16 mouse cellular contexts compared by ENCODE assay signal in the genomic region with DNA sequence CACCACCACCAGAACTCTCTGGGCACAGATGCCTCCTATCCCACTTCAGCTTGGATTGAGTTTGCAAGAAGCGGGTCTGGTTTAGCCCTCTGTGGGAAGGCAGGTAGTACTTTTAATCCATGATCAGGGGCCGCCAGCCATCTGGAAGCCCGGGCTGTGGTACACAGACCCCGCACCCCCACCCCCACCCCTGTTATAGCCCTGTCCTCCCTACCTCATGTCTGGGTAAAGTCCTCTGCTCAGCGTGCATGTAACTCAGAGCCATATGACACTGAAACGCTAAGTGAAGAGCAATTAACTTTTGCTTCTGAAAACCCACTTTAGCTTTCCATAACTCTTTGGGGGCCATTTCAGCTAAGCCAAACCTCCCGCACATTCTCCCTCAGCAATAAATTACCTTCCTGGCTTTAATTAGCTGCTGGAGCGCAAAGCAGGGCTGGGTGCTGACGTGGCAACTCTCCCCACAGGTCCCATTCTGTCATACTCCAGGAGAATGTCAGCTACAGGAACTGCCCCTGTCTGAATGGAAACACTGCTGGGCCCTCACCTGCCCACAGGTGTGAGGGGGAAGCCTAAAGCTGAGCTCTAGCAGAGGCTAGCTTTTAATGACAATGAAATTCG.
A peak's percentile ranks its signal among the peaks of the same experiment; 100 is the strongest.
DNase-seq lines count a peak whose midpoint lies in the region; ATAC-seq and TF ChIP-seq lines count a peak whose summit lies in the region.
"Had no signal": no experiment of that assay in that cellular context is flagged by ENCODE, and none has a peak within 500 bp of the region (broad histone marks: within the 10 kb centered on the region; RNA-seq: fewer than 3 reads in every experiment).

No protein-coding gene starts in this region.

- TF ChIP-seq EP300 in lung, postnatal 0 days (IDR thresholded peaks at IDR 0.05): no peak

- no peak overlapping the region for H3K27ac ChIP-seq in kidney, embryonic 15.5 days
- H3K27ac ChIP-seq in kidney, adult 2 months (ENCODE audit: insufficient read depth, low read depth, low read length): no peak overlapping the region
- no peak overlapping the region for H3K27ac ChIP-seq in limb, embryonic 14.5 days (replicated peaks; ENCODE audit: low read depth, low read length)
- no peak overlapping the region for H3K27ac ChIP-seq in lung, postnatal 0 days (ENCODE audit: low read length)
- H3K27ac ChIP-seq: forebrain, embryonic 13.5 days; liver, embryonic 13.5 days; lung, embryonic 15.5 days had no signal

- H3K9me3 ChIP-seq in kidney, embryonic 15.5 days (replicated peaks): no peaks in the 10 kb centered on the region
- H3K9me3 ChIP-seq in limb, embryonic 14.5 days (ENCODE audit: control insufficient read depth, low read length): no peaks in the 10 kb centered on the region
- no peaks in the 10 kb centered on the region for H3K9me3 ChIP-seq in lung, postnatal 0 days (ENCODE audit: low read length)
- H3K9me3 ChIP-seq: forebrain, embryonic 13.5 days; liver, embryonic 13.5 days; lung, embryonic 15.5 days had no signal

- DNase-seq in kidney, adult 2 months: no peak
- peak; percentile 19 for DNase-seq in brain, adult 2 months (ENCODE audit: low read depth, low spot score)
- peak; percentile 72 for DNase-seq in forelimb bud, embryonic 11.5 days (ENCODE audit: low read depth, low spot score)
- peak; percentile 32 for DNase-seq in limb, embryonic 14.5 days (ENCODE audit: low spot score)
- no peak for DNase-seq in c-Kit-positive CD71-positive TER-119-positive erythroid progenitor cells, embryonic 14.5 days (ENCODE audit: low spot score)
- no peak for DNase-seq in lung, postnatal 0 days (ENCODE audit: low spot score)
- DNase-seq: adrenal gland, postnatal 25 days; cerebellum, adult 9-10 months; gastrocnemius, postnatal 36 days; layer of hippocampus, postnatal 36 days; liver, embryonic 13.5 days; spleen, adult 18-20 months; thymus, adult 18-20 months had no signal

- H3K9ac ChIP-seq in kidney, embryonic 15.5 days: no peak overlapping the region
- no peak overlapping the region for H3K9ac ChIP-seq in limb, embryonic 14.5 days (ENCODE audit: low read depth, low read length, severe bottlenecking)
- H3K9ac ChIP-seq in lung, postnatal 0 days (replicated peaks; ENCODE audit: low read depth): no peak overlapping the region
- H3K9ac ChIP-seq: forebrain, embryonic 13.5 days; liver, embryonic 13.5 days; lung, embryonic 15.5 days had no signal

- no peak for TF ChIP-seq POLR2A in kidney, adult 2 months (IDR thresholded peaks at IDR 0.05; ENCODE audit: low read depth, low read length)
- TF ChIP-seq POLR2A in limb, embryonic 14.5 days (IDR thresholded peaks at IDR 0.05; ENCODE audit: borderline replicate concordance, extremely low read depth, insufficient read depth, insufficient read length): no peak

- 16% methylated on average over 10 of the region's 10 CpGs for WGBS in kidney, embryonic 15.5 days
- WGBS in kidney, adult 2 months: 21% methylated on average over 10 of the region's 10 CpGs
- WGBS in limb, embryonic 14.5 days: 12% methylated on average over 10 of the region's 10 CpGs
- WGBS in lung, postnatal 0 days: 75% methylated on average over 10 of the region's 10 CpGs

- ATAC-seq in kidney, embryonic 15.5 days (replicated peaks; ENCODE audit: low FRiP score): peak; percentile 61; the same call in 1 of the 2 replicates
- peak; percentile 65 for ATAC-seq in limb, embryonic 14.5 days (ENCODE audit: low FRiP score, low read depth)
- no peak for ATAC-seq in lung, postnatal 0 days
- ATAC-seq: forebrain, embryonic 13.5 days had no signal

- peaks cover 68% of the 10 kb centered on the region for H3K27me3 ChIP-seq in kidney, embryonic 15.5 days
- H3K27me3 ChIP-seq in kidney, adult 2 months (replicated peaks; ENCODE audit: control insufficient read depth, insufficient read depth, low read length): no peaks in the 10 kb centered on the region
- peaks cover 13% of the 10 kb centered on the region for H3K27me3 ChIP-seq in limb, embryonic 14.5 days (ENCODE audit: control insufficient read depth, insufficient read depth, low read length)
- H3K27me3 ChIP-seq in lung, postnatal 0 days (replicated peaks; ENCODE audit: insufficient read depth, low read length): 0 out of 2 replicates have a peak, but pooled peaks cover 4% of the 10 kb centered on the region
- H3K27me3 ChIP-seq: forebrain, embryonic 13.5 days had no signal

- H3K4me1 ChIP-seq in kidney, embryonic 15.5 days: peaks cover 21% of the 10 kb centered on the region
- no peaks in the 10 kb centered on the region for H3K4me1 ChIP-seq in kidney, adult 2 months (ENCODE audit: control insufficient read depth, insufficient read depth, low read length)
- peaks cover 9% of the 10 kb centered on the region for H3K4me1 ChIP-seq in limb, embryonic 14.5 days (ENCODE audit: control insufficient read depth, insufficient read depth, low read length)
- H3K4me1 ChIP-seq in lung, postnatal 0 days (ENCODE audit: insufficient read depth, low read depth, low read length): no peaks in the 10 kb centered on the region
- H3K4me1 ChIP-seq: liver, embryonic 13.5 days; lung, embryonic 15.5 days had no signal

- H3K4me3 ChIP-seq in kidney, embryonic 15.5 days (replicated peaks): no peak overlapping the region
- no peak overlapping the region for H3K4me3 ChIP-seq in kidney, adult 2 months (ENCODE audit: insufficient read depth, low read depth, low read length)
- no peak overlapping the region for H3K4me3 ChIP-seq in limb, embryonic 14.5 days (replicated peaks; ENCODE audit: low read length)
- no peak overlapping the region for H3K4me3 ChIP-seq in lung, postnatal 0 days (ENCODE audit: low read depth, low read length)
- H3K4me3 ChIP-seq: forebrain, embryonic 13.5 days; liver, embryonic 13.5 days; lung, embryonic 15.5 days had no signal

- H3K4me2 ChIP-seq in kidney, embryonic 15.5 days: peak overlapping the region; percentile 26
- H3K4me2 ChIP-seq in limb, embryonic 14.5 days (replicated peaks; ENCODE audit: low read depth, low read length, severe bottlenecking): peak overlapping the region; percentile 14
- H3K4me2 ChIP-seq in lung, postnatal 0 days (replicated peaks; ENCODE audit: low read depth, low read length): no peak overlapping the region
- H3K4me2 ChIP-seq: forebrain, embryonic 13.5 days; liver, embryonic 13.5 days; lung, embryonic 15.5 days had no signal

- TF ChIP-seq CTCF in kidney, adult 2 months (conservative IDR thresholded peaks at IDR 0.05; ENCODE audit: insufficient read depth, insufficient read length, low read depth, low read length): no peak
- no peak for TF ChIP-seq CTCF in lung, postnatal 0 days (IDR thresholded peaks at IDR 0.05)

- no peaks in the 10 kb centered on the region for H3K36me3 ChIP-seq in kidney, embryonic 15.5 days
- no peaks in the 10 kb centered on the region for H3K36me3 ChIP-seq in kidney, adult 2 months (ENCODE audit: control insufficient read depth, insufficient read depth, low read length)
- H3K36me3 ChIP-seq in limb, embryonic 14.5 days (ENCODE audit: control insufficient read depth, insufficient read depth, low read length): no peaks in the 10 kb centered on the region
- no peaks in the 10 kb centered on the region for H3K36me3 ChIP-seq in lung, postnatal 0 days (ENCODE audit: insufficient read depth, low read length)
- H3K36me3 ChIP-seq: liver, embryonic 13.5 days; lung, embryonic 15.5 days had no signal

Comparison
In these comparisons a context has a peak if more than half of its experiments do, and no peak if none do; other contexts are left out.
1. DNase-seq: peak in brain, adult 2 months (single experiment), forelimb bud, embryonic 11.5 days (single experiment) and limb, embryonic 14.5 days (single experiment); none in kidney, adult 2 months (single experiment), c-Kit-positive CD71-positive TER-119-positive erythroid progenitor cells, embryonic 14.5 days (single experiment) and lung, postnatal 0 days (single experiment).